Mouse (Mus musculus) thymus, adult 2 months (tissue): Measurements from ENCODE around the gene Hist1h4k. TPM values are rescaled to one million over a fixed set of nuclear protein-coding genes. Genes with fewer than 3 reads are reported as not detected.
"Not testable (repeated sequence)": the region's sequence is repeated elsewhere in the genome, so short reads cannot be mapped to it uniquely, and the experiment has no call there.

Experiments used
- DNase-seq: peaks from one replicate; pipeline ENCODE4 v3.0.0; 2021
- H3K27ac ChIP-seq: fragments of 200-500 bp; 2 replicates; pipeline ENCODE4 v1.5.1; 2012; ENCODE audit warnings: low read length, control low read depth; ENCODE audit not compliant: control insufficient read depth, insufficient read depth
- H3K27me3 ChIP-seq: fragments of 200-500 bp; 2 replicates; pipeline ENCODE4 v1.6.1; 2012; ENCODE audit warnings: mild to moderate bottlenecking, low read length, moderate library complexity, mixed read lengths; ENCODE audit not compliant: control insufficient read depth, insufficient read depth
- H3K36me3 ChIP-seq: fragments of 200-500 bp; 2 replicates; pipeline ENCODE4 v1.6.1; 2012; ENCODE audit warnings: mild to moderate bottlenecking, low read length, moderate library complexity; ENCODE audit not compliant: control insufficient read depth, insufficient read depth
- H3K4me1 ChIP-seq: fragments of 200-500 bp; replicated peaks from 2 replicates; pipeline ENCODE4 v1.6.1; 2012; ENCODE audit warnings: low read length; ENCODE audit not compliant: control insufficient read depth, insufficient read depth
- H3K4me3 ChIP-seq: fragments of 200-500 bp; 2 replicates; pipeline ENCODE4 v1.5.1; 2012; ENCODE audit warnings: mild to moderate bottlenecking, low read length, control low read depth, moderate library complexity; ENCODE audit not compliant: control insufficient read depth, insufficient read depth
- CTCF ChIP-seq: fragments of 200-500 bp; IDR thresholded peaks from 2 replicates; pipeline ENCODE4 v1.5.1; 2012; ENCODE audit warnings: mild to moderate bottlenecking, control low read depth, low read length, moderate library complexity, borderline replicate concordance; ENCODE audit not compliant: control insufficient read depth, poor library complexity, insufficient read depth; ENCODE audit errors: extremely low read depth
- POLR2A ChIP-seq: fragments of 200-500 bp; IDR thresholded peaks from 2 replicates; pipeline ENCODE4 v1.6.1; 2012; ENCODE audit warnings: mild to moderate bottlenecking, low read length, control low read depth, moderate library complexity; ENCODE audit not compliant: control insufficient read depth, poor library complexity, insufficient read depth; ENCODE audit errors: extremely low read depth
- WGBS: fragments of 180-500 bp; shearing (Covaris S2); methylation state at CpG from one replicate; pipeline ENCODE4 v1.1.7; 2018; 5-methylcytosine and 5-hydroxymethylcytosine counted together
- polyA plus RNA-seq: library from polyadenylated mRNA; depleted of rRNA; stranded (reverse); fragments of >200 nt; gene quantifications from 2 replicates; pipeline ENCODE4 v1.2.3, GENCODE M21; 2012

Hist1h4k gene
- polyA plus RNA-seq, 1 experiment, result 257 TPM

DNA sequence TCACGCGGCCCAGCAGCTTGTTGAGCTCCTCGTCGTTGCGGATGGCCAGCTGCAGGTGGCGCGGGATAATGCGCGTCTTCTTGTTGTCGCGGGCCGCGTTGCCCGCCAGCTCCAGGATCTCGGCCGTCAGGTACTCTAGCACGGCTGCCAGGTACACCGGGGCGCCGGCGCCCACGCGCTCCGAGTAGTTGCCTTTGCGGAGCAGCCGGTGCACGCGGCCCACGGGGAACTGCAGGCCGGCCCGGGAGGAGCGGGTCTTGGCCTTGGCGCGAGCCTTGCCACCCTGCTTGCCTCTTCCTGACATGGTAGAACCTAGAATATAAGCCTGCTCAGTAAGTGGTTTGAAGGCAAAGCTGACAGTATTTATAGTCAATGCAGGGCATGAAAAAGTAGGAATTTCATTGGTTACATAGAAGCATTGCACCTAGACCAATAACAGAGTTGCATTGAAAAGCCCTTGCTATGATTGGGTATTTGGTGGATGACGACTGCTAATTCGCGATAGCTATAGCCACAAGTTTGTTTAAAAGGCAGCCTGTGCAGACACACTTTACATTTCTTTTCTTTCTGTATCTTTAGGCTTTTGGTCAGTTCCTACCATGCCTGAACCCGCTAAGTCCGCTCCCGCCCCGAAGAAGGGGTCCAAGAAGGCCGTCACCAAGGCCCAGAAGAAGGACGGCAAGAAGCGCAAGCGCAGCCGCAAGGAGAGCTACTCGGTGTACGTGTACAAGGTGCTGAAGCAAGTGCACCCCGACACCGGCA, 3.4 kb upstream of the Hist1h4k start, which contains the start of the genes Hist1h2ak and Hist1h2bn:
Hist1h2ak (minus strand) TSS at position 304 of the 762 bp plus-strand sequence.
Hist1h2bn (plus strand) TSS at position 600 of the 762 bp plus-strand sequence.
- peak within 1 kb of the TSS; percentile 94 for H3K27ac ChIP-seq
- DNase-seq, result peak; percentile 78
- H3K36me3 ChIP-seq, H3K4me1 ChIP-seq, H3K27me3 ChIP-seq: not testable (repeated sequence)
- WGBS, result under 1% methylated on average over 50 of the region's 50 CpGs
- H3K4me3 ChIP-seq, result peak within 1 kb of the TSS; percentile 69
- peak; percentile 68; the same call in 1 of the 2 replicates for TF ChIP-seq POLR2A

DNA sequence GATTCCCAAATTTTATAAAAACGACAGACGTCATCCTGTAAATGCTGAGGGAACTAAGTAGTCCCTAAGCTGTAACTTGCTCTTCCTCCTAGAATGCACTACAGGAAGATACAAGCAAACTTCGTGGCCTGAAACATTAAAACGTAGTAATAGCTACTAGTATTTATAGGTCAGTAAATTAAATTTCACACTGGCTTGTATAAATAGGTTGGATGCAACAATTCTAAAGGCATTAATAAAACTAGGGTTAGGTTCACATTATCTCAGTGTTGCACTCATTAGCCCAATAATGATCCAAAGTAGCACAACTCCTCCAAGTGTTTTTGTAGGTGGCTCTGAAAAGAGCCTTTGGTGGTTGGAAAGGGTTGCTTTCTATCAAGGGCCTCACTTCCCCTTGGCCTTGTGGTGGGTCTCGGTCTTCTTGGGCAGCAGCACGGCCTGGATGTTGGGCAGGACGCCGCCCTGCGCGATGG, 2.8 kb upstream of the Hist1h4k start:
- TF ChIP-seq POLR2A (no peak), CTCF (no peak)
- peak overlapping the region; percentile 94 for H3K27ac ChIP-seq
- H3K4me3 ChIP-seq, result peak overlapping the region; percentile 69
- no peak for DNase-seq
- H3K4me1 ChIP-seq, result peaks cover 5% of the 10 kb centered on the region; the same call in 1 of the 2 replicates
- no peaks in the 10 kb centered on the region for H3K36me3 ChIP-seq
- H3K27me3 ChIP-seq, result no peaks in the 10 kb centered on the region
- 4% methylated on average over 10 of the region's 10 CpGs for WGBS

DNA sequence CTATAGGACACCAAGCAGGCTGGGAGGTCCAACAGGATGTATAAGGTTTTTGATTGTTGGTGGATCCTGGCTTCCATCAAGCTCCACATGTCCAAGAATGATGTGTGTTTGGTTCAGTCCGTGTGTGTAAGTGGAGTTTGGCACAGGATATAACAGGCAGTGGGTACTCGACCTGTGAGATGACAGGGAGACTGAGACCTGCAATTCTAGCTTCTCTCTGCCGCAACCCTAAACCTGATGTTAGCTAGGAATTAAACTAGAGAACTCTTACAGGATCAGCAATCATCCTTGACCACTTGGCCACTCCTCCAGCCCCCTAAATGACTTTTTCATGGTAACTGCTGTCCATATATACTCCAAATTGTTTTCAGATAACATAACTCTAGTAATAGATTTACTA, 2.1 kb upstream of the Hist1h4k start:
- no peak for DNase-seq
- 54% methylated on average over 3 of the region's 3 CpGs for WGBS
- no peaks in the 10 kb centered on the region for H3K27me3 ChIP-seq
- H3K4me1 ChIP-seq, result peaks cover 7% of the 10 kb centered on the region
- no peak for TF ChIP-seq CTCF
- no peak for TF ChIP-seq POLR2A
- peak overlapping the region; percentile 7; the same call in 1 of the 2 replicates for H3K27ac ChIP-seq
- no peaks in the 10 kb centered on the region for H3K36me3 ChIP-seq
- H3K4me3 ChIP-seq, result no peak overlapping the region

DNA sequence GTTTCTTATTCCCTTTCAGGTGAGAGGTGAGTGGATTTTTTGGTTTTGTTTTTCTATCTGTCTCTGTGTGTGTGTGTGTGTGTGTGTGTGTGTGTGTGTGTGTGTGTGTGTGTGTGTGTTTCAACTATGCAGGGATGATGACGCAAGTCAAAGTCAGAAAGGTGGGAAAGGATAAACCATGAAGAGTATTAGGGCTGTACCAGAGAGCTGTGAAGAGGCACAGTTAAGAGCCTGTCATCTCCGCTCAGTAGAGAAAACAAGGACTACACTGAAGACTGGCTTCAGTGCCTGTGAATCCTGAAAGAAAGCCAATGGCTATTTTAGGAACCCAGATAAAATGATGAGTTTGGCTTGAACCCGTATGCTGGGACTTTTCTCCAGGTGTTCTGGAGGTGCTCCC, 1.5 kb upstream of the Hist1h4k start:
- no peaks in the 10 kb centered on the region for H3K27me3 ChIP-seq
- H3K36me3 ChIP-seq, result no peaks in the 10 kb centered on the region
- peaks cover 7% of the 10 kb centered on the region for H3K4me1 ChIP-seq
- no peak overlapping the region for H3K4me3 ChIP-seq
- TF ChIP-seq POLR2A (no peak), CTCF (no peak)
- no peak for DNase-seq
- 84% methylated on average over 3 of the region's 3 CpGs for WGBS
- no peak overlapping the region; the same call in 1 of the 2 replicates for H3K27ac ChIP-seq

DNA sequence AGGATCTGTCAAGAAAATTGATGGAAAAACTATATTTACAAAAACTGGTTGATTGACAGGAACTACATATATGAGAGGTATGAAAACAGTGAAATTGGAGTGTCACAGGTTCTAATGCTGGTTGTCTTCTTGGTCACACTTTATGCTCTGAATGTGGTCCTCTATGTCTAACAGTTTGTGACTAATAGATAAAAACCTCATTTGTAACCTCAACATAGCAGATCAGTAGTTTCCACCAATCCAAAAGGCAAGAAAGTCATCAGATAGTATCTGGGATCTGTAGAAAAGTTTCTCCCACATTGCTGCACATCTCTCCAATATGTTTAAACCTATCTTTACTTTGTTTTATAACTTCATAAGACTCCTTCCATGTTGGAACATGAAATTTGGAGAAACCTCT, 1.1 kb upstream of the Hist1h4k start:
- Histone ChIP-seq H3K4me1 (peaks cover 7% of the 10 kb centered on the region), H3K4me3 (no peak overlapping the region), H3K36me3 (no peaks in the 10 kb centered on the region), H3K27me3 (no peaks in the 10 kb centered on the region), H3K27ac (no peak overlapping the region)
- TF ChIP-seq POLR2A (no peak), CTCF (no peak)
- DNase-seq, result no peak

DNA sequence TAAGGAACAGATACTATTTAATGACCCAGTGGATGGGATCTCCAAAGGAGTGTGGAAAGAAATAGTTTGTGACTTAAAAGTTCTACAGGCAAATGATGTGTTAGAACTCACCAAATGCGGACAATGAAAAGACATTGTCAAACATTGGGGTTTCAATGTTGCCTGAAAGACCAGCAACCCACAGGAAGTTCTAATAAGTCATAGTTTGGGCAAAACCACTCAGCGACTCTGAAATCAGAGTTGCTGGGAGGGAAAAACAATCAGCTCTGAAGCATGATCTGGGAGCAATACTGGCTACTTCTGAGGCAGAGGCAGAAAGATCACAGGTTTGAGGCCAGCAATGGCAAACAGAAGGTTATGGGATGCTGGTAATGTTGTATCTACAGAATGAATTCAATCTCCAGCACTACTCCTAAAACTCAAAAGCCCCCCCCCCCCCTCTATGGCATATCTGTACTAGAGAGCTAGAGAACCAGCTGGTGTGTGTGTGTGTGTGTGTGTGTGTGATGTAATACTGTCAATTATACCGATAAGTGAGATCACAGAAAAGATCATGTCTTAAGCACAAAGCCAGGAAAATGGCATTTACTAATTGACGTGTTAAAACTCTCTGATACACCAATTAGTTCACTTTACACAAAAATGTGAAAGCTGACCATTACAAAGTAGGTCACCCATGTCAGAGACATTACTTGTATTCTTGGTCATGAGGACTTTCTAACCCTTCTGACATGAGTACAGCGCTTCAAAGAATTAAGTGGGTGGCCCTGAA, 732 bp downstream of the Hist1h4k start:
- H3K36me3 ChIP-seq, result no peaks in the 10 kb centered on the region
- peaks cover 7% of the 10 kb centered on the region for H3K4me1 ChIP-seq
- DNase-seq, result no peak
- WGBS, result 3% methylated on average over 5 of the region's 5 CpGs
- H3K27ac ChIP-seq, result peak overlapping the region; percentile 42
- H3K27me3 ChIP-seq, result no peaks in the 10 kb centered on the region
- TF ChIP-seq CTCF, result no peak
- TF ChIP-seq POLR2A, result no peak
- H3K4me3 ChIP-seq, result peak overlapping the region; percentile 61
